In genomic region chr8:106550906-106551305, GRCm38 (mm10) we compare ENCODE assay signal across 20 mouse cellular contexts. TPM values are rescaled to one million over a fixed set of nuclear protein-coding genes. Genes with fewer than 3 reads are reported as not detected.
DNase-seq lines count a peak whose midpoint lies in the region; TF ChIP-seq lines count a peak whose summit lies in the region.
"Had no signal": no experiment of that assay in that cellular context is flagged by ENCODE, and none has a peak within 500 bp of the region (broad histone marks: within the 10 kb centered on the region; RNA-seq: fewer than 3 reads in every experiment).

No protein-coding gene starts in this region.

- H3K4me3 ChIP-seq in myocyte, result no peak overlapping the region

- H3K79me2 ChIP-seq in myocyte (ENCODE audit: control insufficient read depth, insufficient read depth), result no peaks in the 10 kb centered on the region

- no peak for TF ChIP-seq POLR2A in myocyte (IDR thresholded peaks at IDR 0.05; ENCODE audit: insufficient read length, low read depth)

- DNase-seq in frontal cortex, postnatal 36 days (ENCODE audit: low spot score in 2 of 2), result no peak
- DNase-seq: adrenal gland, adult 2 months; adrenal gland, adult 8-10 months; adrenal gland, postnatal 10 days; adrenal gland, postnatal 14 days; adrenal gland, postnatal 25 days; adrenal gland, postnatal 36 days; B cell, adult 2 months; cerebellum, adult 11 months; cerebellum, adult 11-12 months; cerebellum, adult 18-20 months; cerebellum, adult 2 months had no signal

- no peak overlapping the region for H3K4me2 ChIP-seq in myocyte (ENCODE audit: low read depth)

- H3K27me3 ChIP-seq in myocyte (ENCODE audit: control insufficient read depth, insufficient read depth, insufficient read length), result no peaks in the 10 kb centered on the region
- H3K27me3 ChIP-seq: CH12.LX, Patski had no signal

- no peak overlapping the region for H3ac ChIP-seq in myocyte (ENCODE audit: control insufficient read depth, insufficient read length)

- no peaks in the 10 kb centered on the region for H3K36me3 ChIP-seq in myocyte (ENCODE audit: control insufficient read depth, insufficient read depth)
- H3K36me3 ChIP-seq: G1E had no signal

TF ChIP-seq in myocyte, 11 proteins besides CTCF, POLR2A, EP300 and RAD21:
- peak in 2 of 3 experiments; percentile 44 to 79 for TF ChIP-seq MYOG (IDR thresholded peaks at IDR 0.05; ENCODE audit: control insufficient read depth in 1 of 3, insufficient read depth in 1 of 3, insufficient read length in 2 of 3, low read depth in 2 of 3)
- no peak for TF ChIP-seq TCF3 (IDR thresholded peaks at IDR 0.05; ENCODE audit: insufficient read length, low read depth)
- TF ChIP-seq MYOD1 (IDR thresholded peaks at IDR 0.05; ENCODE audit: control insufficient read depth in 1 of 3, insufficient read length in 2 of 3, low read depth in 2 of 3), result peak in 2 of 3 experiments; percentile 64 to 67
TF ChIP-seq in myocyte: peak in this region for 2.

RNA-seq across cellular contexts. Expression of gene Gm10073, which starts 22.4 kb away (rescaled TPM):
- polyA plus RNA-seq in myocyte (2012; fragmentation: generic; extraction: Trizol), result 99.0 TPM

RNA-seq across cellular contexts. Expression of gene Cdh3, which starts 40.2 kb away (rescaled TPM):
- 0.17 TPM for polyA plus RNA-seq in myocyte (2012; fragmentation: generic; extraction: Trizol)
- polyA plus RNA-seq: activated CD4-positive, CD25-positive, alpha-beta regulatory T cell, adult 4 months; CD4-positive, CD25-positive, alpha-beta regulatory T cell, adult 4 months; G1E had no signal

RNA-seq across cellular contexts. Expression of gene 6030452D12Rik, which starts 50.6 kb away (rescaled TPM):
- polyA plus RNA-seq in myocyte (2012; fragmentation: generic; extraction: Trizol), result not detected
- polyA plus RNA-seq: activated CD4-positive, CD25-positive, alpha-beta regulatory T cell, adult 4 months; adrenal gland, adult 2 months; brain, embryonic 14.5 days; C2C12; CD4-positive, CD25-positive, alpha-beta regulatory T cell, adult 4 months; cerebellum, adult 2 months; G1E; Patski had no signal

RNA-seq across cellular contexts. Expression of gene Cdh1, which starts 52.2 kb away (rescaled TPM):
- polyA plus RNA-seq in myocyte (2012; fragmentation: generic; extraction: Trizol), result 0.11 TPM
- polyA plus RNA-seq: G1E had no signal
